Comparison of ENCODE assay signal across 8 mouse cellular contexts in genomic region chr10:68978115-68978514, GRCm38 (mm10).
DNase-seq lines count a peak whose midpoint lies in the region.

No protein-coding gene starts in this region.

- intact Hi-C loops in heart, postnatal 14 days (cut with DNase I): loop anchor here (5.0 to 10.0 kb wide), 2 partner anchors 76 to 513 kb away; no protein-coding TSS in a partner anchor
- intact Hi-C loops in heart, postnatal 36 days (cut with DNase I): loop anchor here (1.0 to 5.0 kb wide), 2 partner anchors 76 to 511 kb away; no protein-coding TSS in a partner anchor

- peak; percentile 3 to 7 for DNase-seq in heart, postnatal 14 days
- no peak for DNase-seq in heart, postnatal 36 days
- DNase-seq in 416B (ENCODE audit: low read depth) (peak; percentile 27), ZHBTc4 (ENCODE audit: low read depth, low spot score) (peak; percentile 71)
- peak; percentile 9 to 24 for DNase-seq in kidney, postnatal 4 days
- no peak for DNase-seq in right cerebral cortex, postnatal 25 days
- DNase-seq in layer of hippocampus, postnatal 10 days (ENCODE audit: low spot score in 2 of 2): no peak
- no peak for DNase-seq in frontal cortex, postnatal 10 days (ENCODE audit: low spot score in 2 of 2)

Comparison
In these comparisons a context has a peak if more than half of its experiments do, and no peak if none do; other contexts are left out.
1. DNase-seq: peak in heart, postnatal 14 days (2 of 2), 416B (single experiment), ZHBTc4 (single experiment) and kidney, postnatal 4 days (2 of 2); none in heart, postnatal 36 days (0 of 2), right cerebral cortex, postnatal 25 days (single experiment), layer of hippocampus, postnatal 10 days (0 of 2) and frontal cortex, postnatal 10 days (0 of 2).